Mouse (Mus musculus): ENCODE measurements around the gene Rnf13. TPM values are rescaled to one million over a fixed set of nuclear protein-coding genes. Genes with fewer than 3 reads are reported as not detected.
"Not testable (repeated sequence)": the region's sequence is repeated elsewhere in the genome, so short reads cannot be mapped to it uniquely, and the experiment has no call there.

Rnf13 gene
- polyA plus RNA-seq, 1 experiment from 2014 or later: 69.7 TPM

GRCm38 (mm10) chr3:57788472-57788871 is 52.6 kb downstream of the Rnf13 start:
- 67% methylated on average over 4 of the region's 4 CpGs for WGBS
- no peaks in the 10 kb centered on the region for H3K27me3 ChIP-seq

GRCm38 (mm10) chr3:57789005-57789962 is 53.4 kb downstream of the Rnf13 start:
- H3K4me3 ChIP-seq: no peak overlapping the region
- 80% methylated on average over 7 of the region's 7 CpGs for WGBS
- no peak for ATAC-seq (ENCODE audit: insufficient number of reproducible peaks, insufficient read depth, low FRiP score, low TSS enrichment, low read depth)
- no peak overlapping the region for H3K27ac ChIP-seq
- H3K9me3 ChIP-seq: no peaks in the 10 kb centered on the region
- no peaks in the 10 kb centered on the region for H3K4me1 ChIP-seq
- no peak overlapping the region for H3K9ac ChIP-seq
- H3K27me3 ChIP-seq: no peaks in the 10 kb centered on the region
- no peaks in the 10 kb centered on the region for H3K36me3 ChIP-seq
- no peak overlapping the region for H3K4me2 ChIP-seq

More at GRCm38 (mm10) chr3:57788472-57788871, 52.6 kb downstream of the Rnf13 start:
- Histone ChIP-seq H3K27ac (no peak overlapping the region), H3K36me3 (no peaks in the 10 kb centered on the region), H3K4me1 (no peaks in the 10 kb centered on the region), H3K9me3 (no peaks in the 10 kb centered on the region), H3K4me3 (no peak overlapping the region), H3K9ac (no peak overlapping the region), H3K4me2 (no peak overlapping the region)
- no peak for ATAC-seq (ENCODE audit: insufficient number of reproducible peaks, insufficient read depth, low FRiP score, low TSS enrichment, low read depth)

GRCm38 (mm10) chr3:57791104-57791503 is 55.2 kb downstream of the Rnf13 start:
- no peaks in the 10 kb centered on the region for H3K36me3 ChIP-seq
- H3K27ac ChIP-seq: no peak overlapping the region
- no peaks in the 10 kb centered on the region for H3K4me1 ChIP-seq
- no peak overlapping the region for H3K9ac ChIP-seq
- H3K9me3 ChIP-seq: no peaks in the 10 kb centered on the region
- no peak for ATAC-seq (ENCODE audit: insufficient number of reproducible peaks, insufficient read depth, low FRiP score, low TSS enrichment, low read depth)
- H3K4me3 ChIP-seq: no peak overlapping the region
- no peak overlapping the region for H3K4me2 ChIP-seq
- WGBS: 84% methylated on average over 3 of the region's 3 CpGs
- H3K27me3 ChIP-seq: no peaks in the 10 kb centered on the region

GRCm38 (mm10) chr3:57795071-57795470 is 59.2 kb downstream of the Rnf13 start:
- H3K9ac ChIP-seq; H3K27me3 ChIP-seq; H3K4me2 ChIP-seq; H3K27ac ChIP-seq; H3K4me3 ChIP-seq; H3K4me1 ChIP-seq; H3K36me3 ChIP-seq; ATAC-seq (ENCODE audit: insufficient number of reproducible peaks, insufficient read depth, low FRiP score, low TSS enrichment, low read depth); H3K9me3 ChIP-seq: not testable (repeated sequence)
- 46% methylated on average over 6 of the region's 6 CpGs for WGBS

GRCm38 (mm10) chr3:57815447-57815846 is 79.6 kb downstream of the Rnf13 start:
- no peak overlapping the region for H3K4me2 ChIP-seq
- H3K4me1 ChIP-seq: no peaks in the 10 kb centered on the region
- H3K4me3 ChIP-seq: no peak overlapping the region
- 86% methylated on average over 6 of the region's 6 CpGs for WGBS
- no peaks in the 10 kb centered on the region for H3K9me3 ChIP-seq
- no peaks in the 10 kb centered on the region for H3K27me3 ChIP-seq
- H3K36me3 ChIP-seq: no peaks in the 10 kb centered on the region
- no peak overlapping the region for H3K27ac ChIP-seq
- no peak overlapping the region for H3K9ac ChIP-seq
- ATAC-seq (ENCODE audit: insufficient number of reproducible peaks, insufficient read depth, low FRiP score, low TSS enrichment, low read depth): 0 out of 2 replicates have a peak, but pooled peaks have one; percentile 15

GRCm38 (mm10) chr3:57825866-57826265 is 90.0 kb downstream of the Rnf13 start:
- Histone ChIP-seq H3K4me2 (no peak overlapping the region), H3K9ac (no peak overlapping the region), H3K36me3 (peaks cover 27% of the 10 kb centered on the region), H3K4me1 (no peaks in the 10 kb centered on the region), H3K27me3 (no peaks in the 10 kb centered on the region), H3K27ac (no peak overlapping the region), H3K4me3 (no peak overlapping the region), H3K9me3 (no peaks in the 10 kb centered on the region)
- 91% methylated on average over 3 of the region's 3 CpGs for WGBS
- ATAC-seq (ENCODE audit: insufficient number of reproducible peaks, insufficient read depth, low FRiP score, low TSS enrichment, low read depth): no peak

GRCm38 (mm10) chr3:57833585-57833984 is 97.7 kb downstream of the Rnf13 start:
- H3K9ac ChIP-seq: no peak overlapping the region
- H3K27ac ChIP-seq: no peak overlapping the region
- WGBS: 90% methylated on average over 11 of the region's 11 CpGs
- no peak overlapping the region for H3K4me2 ChIP-seq
- no peaks in the 10 kb centered on the region for H3K4me1 ChIP-seq
- H3K27me3 ChIP-seq: no peaks in the 10 kb centered on the region
- no peaks in the 10 kb centered on the region for H3K9me3 ChIP-seq
- peaks cover 23% of the 10 kb centered on the region for H3K36me3 ChIP-seq
- ATAC-seq (ENCODE audit: insufficient number of reproducible peaks, insufficient read depth, low FRiP score, low TSS enrichment, low read depth): no peak
- no peak overlapping the region for H3K4me3 ChIP-seq

GRCm38 (mm10) chr3:57836911-57837310 is 101.0 kb downstream of the Rnf13 start:
- ATAC-seq (ENCODE audit: insufficient number of reproducible peaks, insufficient read depth, low FRiP score, low TSS enrichment, low read depth): no peak
- H3K4me3 ChIP-seq: no peak overlapping the region
- H3K9ac ChIP-seq: no peak overlapping the region
- no peaks in the 10 kb centered on the region for H3K4me1 ChIP-seq
- no peak overlapping the region for H3K4me2 ChIP-seq
- peaks cover 33% of the 10 kb centered on the region for H3K36me3 ChIP-seq
- no peaks in the 10 kb centered on the region for H3K27me3 ChIP-seq
- no peak overlapping the region for H3K27ac ChIP-seq
- 0 out of 2 replicates have a peak, but pooled peaks cover 3% of the 10 kb centered on the region for H3K9me3 ChIP-seq
- 90% methylated on average over 4 of the region's 4 CpGs for WGBS

GRCm38 (mm10) chr3:57843775-57844174 is 107.9 kb downstream of the Rnf13 start:
- no peak overlapping the region for H3K4me3 ChIP-seq
- peaks cover 15% of the 10 kb centered on the region for H3K4me1 ChIP-seq
- ATAC-seq (ENCODE audit: insufficient number of reproducible peaks, insufficient read depth, low FRiP score, low TSS enrichment, low read depth): no peak

GRCm38 (mm10) chr3:57845786-57846661 is 110.2 kb downstream of the Rnf13 start:
- 13% methylated on average over 11 of the region's 11 CpGs for WGBS
- Histone ChIP-seq H3K4me3 (peak overlapping the region; percentile 94), H3K9ac (peak overlapping the region; percentile 89), H3K27me3 (no peaks in the 10 kb centered on the region), H3K4me1 (peaks cover 15% of the 10 kb centered on the region), H3K36me3 (peaks cover 27% of the 10 kb centered on the region), H3K4me2 (peak overlapping the region; percentile 67), H3K9me3 (0 out of 2 replicates have a peak, but pooled peaks cover 2% of the 10 kb centered on the region), H3K27ac (peak overlapping the region; percentile 53; the same call in 1 of the 2 replicates)
- ATAC-seq (ENCODE audit: insufficient number of reproducible peaks, insufficient read depth, low FRiP score, low TSS enrichment, low read depth): no peak

More at GRCm38 (mm10) chr3:57843775-57844174, 107.9 kb downstream of the Rnf13 start:
- H3K4me2 ChIP-seq: no peak overlapping the region
- H3K27me3 ChIP-seq: no peaks in the 10 kb centered on the region
- peaks cover 37% of the 10 kb centered on the region for H3K36me3 ChIP-seq
- H3K27ac ChIP-seq: no peak overlapping the region
- 0 out of 2 replicates have a peak, but pooled peaks cover 3% of the 10 kb centered on the region for H3K9me3 ChIP-seq
- H3K9ac ChIP-seq: no peak overlapping the region

- WGBS: 2% methylated on average over 9 of the region's 9 CpGs
- no peak for ATAC-seq (ENCODE audit: insufficient number of reproducible peaks, insufficient read depth, low FRiP score, low TSS enrichment, low read depth)
Observed at GRCm38 (mm10) chr3:57846662-57846911, 110.7 kb downstream of the Rnf13 start.

More at GRCm38 (mm10) chr3:57846662-57846911, 110.7 kb downstream of the Rnf13 start:
- Histone ChIP-seq H3K4me2 (peak overlapping the region; percentile 67), H3K9me3 (0 out of 2 replicates have a peak, but pooled peaks cover 2% of the 10 kb centered on the region), H3K27me3 (no peaks in the 10 kb centered on the region), H3K27ac (peak overlapping the region; percentile 96), H3K9ac (peak overlapping the region; percentile 89), H3K4me3 (peak overlapping the region; percentile 94), H3K4me1 (peaks cover 15% of the 10 kb centered on the region), H3K36me3 (peaks cover 21% of the 10 kb centered on the region)
